Mouse (Mus musculus): ENCODE results near the gene Gm14399. TPM values are rescaled to one million over a fixed set of nuclear protein-coding genes. Genes with fewer than 3 reads are reported as not detected.
A peak's percentile ranks its signal among the peaks of the same experiment; 100 is the strongest.
"Not testable (repeated sequence)": the region's sequence is repeated elsewhere in the genome, so short reads cannot be mapped to it uniquely, and the experiment has no call there.

The Gm14399 gene
- total RNA-seq (2021), result 10 to 100 TPM; 18.7 to 20.4 TPM
- long read RNA-seq, experiment 1, partial matches to known transcripts, result 0 of 2 reads
- long read RNA-seq, experiment 1, other reads (novel, unspliced or antisense), result 1 of 2 reads
- long read RNA-seq, experiment 2, partial matches to known transcripts, result 3 of 10 reads
- long read RNA-seq, experiment 2, other reads (novel, unspliced or antisense), result 6 of 10 reads

DNA sequence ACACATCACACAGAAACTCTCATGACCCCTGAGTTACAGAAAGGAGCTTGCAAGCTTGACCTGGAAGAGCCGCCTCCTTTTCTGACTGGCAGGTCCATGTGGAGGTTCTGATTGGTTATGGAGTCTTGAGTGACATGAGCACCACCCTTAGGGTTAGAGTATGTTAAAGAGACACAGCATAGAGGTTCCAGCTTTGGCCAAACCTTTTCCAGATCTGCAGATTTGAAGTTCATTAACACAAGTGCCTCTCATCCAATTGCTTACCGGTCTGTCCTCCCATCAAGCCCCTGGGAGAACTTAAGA lies at the start of gene Gm14399:
Gene Gm14399 (minus strand): TSS at position 20 of the 303 bp plus-strand sequence.
- not testable (repeated sequence) for DNase-seq (ENCODE audit: low spot score in 2 of 2)

- not testable (repeated sequence) for DNase-seq (ENCODE audit: low spot score in 2 of 2)
Measured at GRCm38 (mm10) chr2:175179008-175179407, 37.2 kb upstream of the Gm14399 start.

DNA sequence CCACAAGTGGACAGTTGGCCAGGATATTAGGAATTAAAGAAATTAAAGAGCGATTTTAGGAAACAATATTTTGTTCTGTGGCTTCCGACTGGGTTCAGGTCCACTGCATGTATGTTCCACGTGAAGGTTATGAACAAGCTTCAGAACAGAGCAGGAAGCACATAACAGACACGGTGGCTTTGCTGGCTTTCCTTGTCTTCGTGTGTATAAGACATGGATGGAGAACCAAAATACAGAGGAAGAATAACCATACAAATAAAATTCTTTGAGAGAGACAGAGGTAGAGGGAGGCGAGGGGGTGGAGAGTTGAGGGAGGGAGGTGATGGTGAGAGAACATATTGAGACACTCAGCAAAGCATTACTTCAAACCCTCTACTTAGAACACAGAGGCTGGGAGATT lies 34.5 kb upstream of the Gm14399 start:
- no peak for DNase-seq (ENCODE audit: low spot score in 2 of 2)

GRCm38 (mm10) chr2:175175401-175176180 lies 33.8 kb upstream of the Gm14399 start, which contains the start of gene Gm14443:
Gm14443 (minus strand) TSS chr2:175175871.
- not testable (repeated sequence) for DNase-seq (ENCODE audit: low spot score in 2 of 2)

GRCm38 (mm10) chr2:175174058-175174457 lies 32.2 kb upstream of the Gm14399 start:
- DNase-seq (ENCODE audit: low spot score in 2 of 2), result not testable (repeated sequence)

DNA sequence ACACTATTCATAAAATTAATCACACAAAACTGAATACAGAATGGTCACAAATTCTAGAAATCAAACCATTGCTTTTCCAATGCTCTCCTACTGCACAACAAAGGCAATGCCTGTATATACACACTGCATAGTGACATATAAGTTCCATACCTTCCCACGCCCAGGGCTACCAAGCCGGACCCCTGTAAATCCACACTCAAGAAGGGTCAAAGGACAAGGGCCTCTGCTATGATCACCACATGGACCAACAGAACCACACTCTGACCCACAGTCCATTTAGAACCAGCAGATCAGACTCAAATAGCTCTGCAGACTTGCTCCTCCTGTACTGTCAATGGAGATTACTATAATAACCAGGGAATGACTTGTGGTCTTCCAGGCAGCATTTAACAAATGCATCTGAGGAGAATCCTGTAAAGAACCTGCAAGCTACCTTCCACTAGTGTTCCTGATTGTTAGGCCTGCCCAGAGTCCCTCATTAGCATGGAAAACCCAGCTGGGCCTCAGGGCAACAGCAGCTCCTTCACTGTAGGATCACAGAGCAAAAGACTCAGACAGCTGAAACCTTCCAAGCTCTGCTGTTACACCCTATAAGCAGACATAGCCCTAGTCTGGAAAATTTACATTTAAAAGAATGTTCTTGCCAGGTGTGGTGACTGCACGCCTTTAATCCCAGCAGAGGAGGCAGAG lies 31.2 kb upstream of the Gm14399 start:
- DNase-seq (ENCODE audit: low spot score in 2 of 2), result not testable (repeated sequence)

- DNase-seq (ENCODE audit: low spot score in 2 of 2), result no peak
Measured at GRCm38 (mm10) chr2:175172123-175172522, 30.3 kb upstream of the Gm14399 start.

DNA sequence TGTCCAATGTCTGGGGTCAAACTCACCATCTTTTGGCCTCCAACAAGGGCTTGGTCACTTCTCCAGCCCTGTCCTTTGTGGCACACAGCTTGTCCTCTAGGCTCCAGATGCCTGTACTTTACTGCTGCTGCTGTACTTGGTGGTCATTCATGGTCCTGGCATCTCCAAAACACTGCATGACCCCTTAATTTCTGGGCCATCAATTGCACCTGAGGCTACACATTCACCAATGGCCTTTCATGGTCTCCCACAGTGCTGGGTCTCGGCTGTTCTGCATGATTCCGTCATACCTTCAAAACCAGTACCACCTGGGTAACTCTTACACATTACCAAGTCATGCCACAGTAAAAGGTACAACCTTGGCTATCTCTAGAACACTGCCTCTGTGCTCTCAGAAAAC lies 25.1 kb upstream of the Gm14399 start:
- DNase-seq (ENCODE audit: low spot score in 2 of 2), result not testable (repeated sequence)

GRCm38 (mm10) chr2:175165110-175165509 lies 23.3 kb upstream of the Gm14399 start:
- DNase-seq (ENCODE audit: low spot score in 2 of 2), result not testable (repeated sequence)

GRCm38 (mm10) chr2:175161438-175161837 lies 19.6 kb upstream of the Gm14399 start:
- not testable (repeated sequence) for DNase-seq (ENCODE audit: low spot score in 2 of 2)

DNA sequence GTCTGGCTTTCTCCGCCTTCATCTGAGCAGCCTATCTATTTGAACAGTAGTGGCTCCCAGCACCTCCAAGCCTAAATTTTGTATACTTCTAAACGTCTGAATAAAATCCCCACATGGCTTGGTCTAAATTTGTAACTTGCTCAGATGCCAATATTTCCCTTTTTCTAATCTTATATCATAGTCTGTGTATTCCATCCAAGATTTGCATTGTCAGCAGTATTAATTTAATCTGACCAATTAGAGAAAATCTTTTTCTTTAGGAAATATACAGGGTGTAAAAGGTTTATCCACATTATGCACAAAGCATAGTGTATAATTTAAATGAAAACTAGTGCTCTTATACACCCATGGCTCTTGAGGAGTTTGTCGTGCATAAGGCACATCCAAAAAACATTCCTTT lies 16.8 kb upstream of the Gm14399 start:
- no peak for DNase-seq (ENCODE audit: low spot score in 2 of 2)

GRCm38 (mm10) chr2:175156696-175157095 lies 14.9 kb upstream of the Gm14399 start:
- no peak for DNase-seq (ENCODE audit: low spot score in 2 of 2)

GRCm38 (mm10) chr2:175141118-175141992 lies 457 bp downstream of the Gm14399 start:
- peak; percentile 19 to 28 for DNase-seq (ENCODE audit: low spot score in 2 of 2)

- DNase-seq (ENCODE audit: low spot score in 2 of 2), result not testable (repeated sequence)
Measured at GRCm38 (mm10) chr2:175140624-175141023, 1.2 kb downstream of the Gm14399 start.

Other genes with a start within 250 kb of the Gm14399 start
- gene Gm14444, start 131.8 kb downstream of the Gm14399 start, total RNA-seq (2021), result 1 to 10 TPM; 1.3 to 2.1 TPM
- 1 to 10 TPM in 1 of 2 experiments, not detected in 1; 1.7 TPM for gene Gm14393, start 74.2 kb downstream of the Gm14399 start, total RNA-seq (2021)
- gene Gm14443, start 33.9 kb upstream of the Gm14399 start, total RNA-seq (2021), result 1 to 10 TPM; 3.7 to 3.8 TPM
- 100 to 1,000 TPM in 1 of 2 experiments, 10 to 100 TPM in 1; 98.1 to 110 TPM for gene Gm14391, start 64.9 kb upstream of the Gm14399 start, total RNA-seq (2021)
- gene Gm14440, start 133.1 kb upstream of the Gm14399 start, total RNA-seq (2021), result 1 to 10 TPM; 5.2 to 6.1 TPM
- 10 to 100 TPM; 55.1 to 56.4 TPM for gene Gm4631, start 196.2 kb upstream of the Gm14399 start, total RNA-seq (2021)
- gene Zfp968, start 230.4 kb upstream of the Gm14399 start, total RNA-seq (2021), result 1 to 10 TPM; 4.6 to 7.4 TPM